Comparison of ENCODE assay signal across 10 mouse cellular contexts in the genomic region with DNA sequence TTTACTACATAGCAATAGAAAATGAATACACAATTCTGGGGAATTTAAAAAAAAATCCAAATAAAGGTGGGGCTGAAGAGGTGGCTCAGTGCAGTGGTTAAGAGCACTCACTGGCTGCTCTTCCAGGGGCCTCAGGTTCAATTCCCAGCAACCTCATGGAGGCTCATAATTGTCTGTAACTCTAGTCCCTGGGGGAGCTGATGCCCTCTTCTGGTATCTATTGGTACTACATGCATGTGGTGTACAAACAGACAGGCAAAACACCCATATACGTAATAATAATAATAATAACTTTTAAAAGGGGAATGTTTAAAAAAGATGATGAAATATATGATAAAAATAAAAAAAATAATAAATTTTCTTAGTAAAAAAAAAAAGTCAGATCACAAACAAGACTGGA. TPM values are rescaled to one million over a fixed set of nuclear protein-coding genes. Genes with fewer than 3 reads are reported as not detected.
DNase-seq lines count a peak whose midpoint lies in the region; ATAC-seq and TF ChIP-seq lines count a peak whose summit lies in the region.
"Had no signal": no experiment of that assay in that cellular context is flagged by ENCODE, and none has a peak within 500 bp of the region (broad histone marks: within the 10 kb centered on the region; RNA-seq: fewer than 3 reads in every experiment).

No protein-coding gene starts in this region.

- no peak for TF ChIP-seq POLR2A in ES-Bruce4 (IDR thresholded peaks at IDR 0.05; ENCODE audit: insufficient read depth, low read length)

- H3K4me2 ChIP-seq in kidney, embryonic 14.5 days (replicated peaks; ENCODE audit: low read depth, low read length) = no peak overlapping the region
- H3K4me2 ChIP-seq: limb, embryonic 13.5 days had no signal

- no peak overlapping the region for H3K4me3 ChIP-seq in kidney, embryonic 14.5 days (ENCODE audit: low read length)
- H3K4me3 ChIP-seq in ES-Bruce4 (ENCODE audit: low read depth, low read length) = no peak overlapping the region
- H3K4me3 ChIP-seq: limb, embryonic 13.5 days had no signal

- peaks cover 4% of the 10 kb centered on the region; the same call in 1 of the 2 replicates for H3K36me3 ChIP-seq in kidney, embryonic 14.5 days (ENCODE audit: control insufficient read depth, insufficient read depth, low read length)
- H3K36me3 ChIP-seq in ES-Bruce4 (ENCODE audit: control insufficient read depth, insufficient read depth, low read length, poor library complexity, severe bottlenecking) = peaks cover 2% of the 10 kb centered on the region; the same call in 1 of the 2 replicates

- WGBS in kidney, embryonic 14.5 days = 95% methylated on average over 1 of the region's 1 CpGs

- no peak overlapping the region for H3K27ac ChIP-seq in kidney, embryonic 14.5 days (ENCODE audit: low read depth, low read length)
- H3K27ac ChIP-seq in ES-Bruce4 (ENCODE audit: insufficient read depth, low read length) = no peak overlapping the region
- H3K27ac ChIP-seq: limb, embryonic 13.5 days had no signal

- peak; percentile 17 for TF ChIP-seq CTCF in ES-Bruce4 (IDR thresholded peaks at IDR 0.05; ENCODE audit: low read depth, low read length)

- H3K27me3 ChIP-seq in kidney, embryonic 14.5 days (ENCODE audit: control insufficient read depth, insufficient read depth, low read length) = no peaks in the 10 kb centered on the region
- no peaks in the 10 kb centered on the region for H3K27me3 ChIP-seq in ES-Bruce4 (ENCODE audit: control insufficient read depth, insufficient read depth, low read length, poor library complexity, severe bottlenecking)
- H3K27me3 ChIP-seq: limb, embryonic 13.5 days had no signal

- H3K9ac ChIP-seq in kidney, embryonic 14.5 days (ENCODE audit: low read depth, low read length) = no peak overlapping the region
- no peak overlapping the region for H3K9ac ChIP-seq in ES-Bruce4 (ENCODE audit: low read depth, poor library complexity, severe bottlenecking)
- H3K9ac ChIP-seq: limb, embryonic 13.5 days had no signal

- H3K9me3 ChIP-seq in kidney, embryonic 14.5 days (ENCODE audit: control insufficient read depth, low read length) = no peaks in the 10 kb centered on the region
- H3K9me3 ChIP-seq in ES-Bruce4 (replicated peaks; ENCODE audit: control insufficient read depth, insufficient read depth, low read length, poor library complexity, severe bottlenecking) = no peaks in the 10 kb centered on the region
- H3K9me3 ChIP-seq: limb, embryonic 13.5 days had no signal

- DNase-seq in kidney, postnatal 36 days = peak; percentile 24 to 42
- DNase-seq in A20 (ENCODE audit: low read depth, low spot score) = peak; percentile 32
- DNase-seq in c-Kit-positive CD71-positive TER-119-positive erythroid progenitor cells, embryonic 14.5 days (ENCODE audit: low spot score) = peak; percentile 27
- no peak for DNase-seq in layer of hippocampus, adult 8-10 months (ENCODE audit: low spot score in 2 of 2)
- no peak for DNase-seq in urinary bladder, postnatal 36 days (ENCODE audit: low spot score in 2 of 2)
- DNase-seq in right cerebral cortex, postnatal 14 days = no peak

- no peak for ATAC-seq in kidney, embryonic 14.5 days (ENCODE audit: low FRiP score, low TSS enrichment)
- ATAC-seq: activated CD4-positive, CD25-positive, alpha-beta regulatory T cell, adult 4 months had no signal

- no peak for TF ChIP-seq EP300 in ES-Bruce4 (IDR thresholded peaks at IDR 0.05; ENCODE audit: insufficient read depth, low read depth, low read length)

- H3K4me1 ChIP-seq in kidney, embryonic 14.5 days (ENCODE audit: control insufficient read depth, insufficient read depth, low read length) = peaks cover 12% of the 10 kb centered on the region; the same call in 1 of the 2 replicates
- H3K4me1 ChIP-seq in ES-Bruce4 (ENCODE audit: control insufficient read depth, insufficient read depth, low read length) = peaks cover 2% of the 10 kb centered on the region

RNA-seq across cellular contexts. Expression of gene Ostf1, which starts 43.4 kb away (rescaled TPM):
- polyA plus RNA-seq in kidney, embryonic 14.5 days (2014; fragmentation: Nextera tagmentation; extraction: Ambion mirVana) = 96.8 and 101 TPM in 2 replicates
- 79.9 and 87.0 TPM in 2 replicates for polyA plus RNA-seq in ES-Bruce4 (2011; ENCODE audit: insufficient read depth, insufficient read length, low read depth, missing spikeins)
- 10 to 100 TPM; 23.5 to 35.8 (median 27.8) TPM for total RNA-seq in layer of hippocampus, adult 8-10 months (2022)

RNA-seq across cellular contexts. Expression of gene Nmrk1, which starts 43.5 kb away (rescaled TPM):
- 17.8 and 18.5 TPM in 2 replicates for polyA plus RNA-seq in kidney, embryonic 14.5 days (2014; fragmentation: Nextera tagmentation; extraction: Ambion mirVana)
- polyA plus RNA-seq in ES-Bruce4 (2011; ENCODE audit: insufficient read depth, insufficient read length, low read depth, missing spikeins) = 15.9 and 20.4 TPM in 2 replicates
- total RNA-seq in layer of hippocampus, adult 8-10 months (2022) = 10 to 100 TPM in 3 of 4 experiments, 1 to 10 TPM in 1; 8.0 to 11.0 (median 10.7) TPM

Comparison
In these comparisons a context has a peak if more than half of its experiments do, and no peak if none do; other contexts are left out.
1. DNase-seq: peak in kidney, postnatal 36 days (2 of 2), A20 (single experiment) and c-Kit-positive CD71-positive TER-119-positive erythroid progenitor cells, embryonic 14.5 days (single experiment); none in layer of hippocampus, adult 8-10 months (0 of 2), urinary bladder, postnatal 36 days (0 of 2) and right cerebral cortex, postnatal 14 days (single experiment).